Comparison of ENCODE assay signal across 3 mouse cellular contexts in the genomic region with DNA sequence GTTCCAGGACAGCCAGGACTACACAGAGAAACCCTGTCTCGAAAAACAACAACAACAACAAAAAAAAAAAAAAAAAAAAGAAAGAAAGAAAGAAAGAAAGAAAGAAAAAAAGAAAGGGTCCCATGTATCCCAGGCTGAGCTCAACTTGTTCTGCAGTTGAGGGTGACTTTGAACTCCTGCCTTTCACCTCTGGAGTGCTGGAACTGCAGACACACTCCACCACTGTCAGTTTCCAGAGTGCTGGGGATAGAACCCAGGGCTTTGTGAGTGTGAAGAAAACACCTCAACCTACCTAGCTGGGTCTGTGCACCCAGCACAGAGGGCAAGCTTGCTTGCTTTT. TPM values are rescaled to one million over a fixed set of nuclear protein-coding genes. Genes with fewer than 3 reads are reported as not detected.
"Had no signal": no experiment of that assay in that cellular context is flagged by ENCODE, and none has a peak within 500 bp of the region (broad histone marks: within the 10 kb centered on the region; RNA-seq: fewer than 3 reads in every experiment).

No protein-coding gene starts in this region.

RNA-seq across cellular contexts. Expression of gene Cabp1, which starts 32.3 kb away (rescaled TPM):
- total RNA-seq: common myeloid progenitor, adult 5-6 weeks; granulocyte monocyte progenitor cell, adult 5-6 weeks had no signal
- polyA plus RNA-seq: erythroblast, embryonic 14.5 days had no signal
